Mouse (Mus musculus): ENCODE measurements at regions not wholly inside any gene's neighbourhood (a gene's known extent, or its start where the extent isn't known, plus 50 kb on each side); places are given as distances from the start of the nearest gene placed in this dataset.

DNA sequence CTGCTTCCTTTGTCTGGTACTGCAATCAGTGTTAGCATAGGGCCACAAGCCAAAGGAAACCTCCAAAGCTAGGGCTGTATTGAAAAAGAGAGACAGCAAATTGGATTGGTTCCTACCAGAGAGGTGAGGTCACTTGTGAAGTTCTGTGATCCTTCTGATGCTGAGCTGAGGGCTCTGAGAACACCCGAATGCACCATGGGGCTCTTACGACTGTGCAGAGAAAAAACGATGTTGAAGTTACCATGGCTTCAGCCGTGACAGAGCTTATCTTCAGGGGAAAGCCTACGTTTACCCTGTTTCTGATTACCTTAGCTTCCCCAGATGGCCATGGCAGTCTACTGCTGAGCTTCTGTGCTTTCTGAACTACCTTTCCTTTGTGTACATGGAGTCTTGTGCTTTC, 53.9 kb upstream of the Fmo9 start:
- DNase-seq, result no peak

DNA sequence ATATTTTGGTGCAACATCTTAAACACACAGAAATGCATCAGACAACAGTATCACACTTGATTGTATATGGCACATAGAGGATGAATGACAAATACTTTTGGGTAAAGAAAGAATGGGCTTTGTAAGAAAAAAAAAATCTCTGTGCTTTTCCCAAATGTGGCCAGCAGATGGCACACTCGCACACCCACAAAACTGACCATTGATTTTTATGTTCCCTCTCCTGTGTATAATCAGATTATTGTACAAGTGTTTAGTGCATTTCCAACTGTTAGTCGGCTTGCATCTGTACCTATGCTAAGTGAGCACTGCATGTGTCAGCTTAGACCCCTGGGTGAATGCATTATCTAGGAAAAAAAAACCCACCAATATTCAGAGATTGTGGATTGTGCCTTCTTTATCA, 56.4 kb upstream of the Fmo9 start:
- DNase-seq, result no peak

DNA sequence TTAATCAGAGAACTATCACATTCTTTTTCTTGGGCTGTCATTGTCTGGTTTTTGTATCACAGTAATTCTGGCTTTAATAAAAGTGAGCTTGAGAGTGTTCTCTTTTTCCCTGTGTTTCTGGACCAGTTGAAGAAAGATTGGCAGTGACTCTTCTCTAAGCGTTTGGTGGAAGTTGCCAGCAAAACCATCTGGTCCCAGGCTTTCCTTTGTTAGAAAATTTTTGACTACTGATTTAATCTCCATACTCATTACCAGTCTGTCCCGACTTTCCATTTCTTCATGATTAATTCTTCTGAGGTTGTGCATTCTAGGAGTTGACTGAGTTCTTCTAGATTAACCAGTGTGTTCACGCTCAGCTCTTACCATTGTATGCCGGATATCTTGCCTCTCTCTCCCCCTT, 68.6 kb upstream of the Fmo9 start:
- DNase-seq, result no peak

DNA sequence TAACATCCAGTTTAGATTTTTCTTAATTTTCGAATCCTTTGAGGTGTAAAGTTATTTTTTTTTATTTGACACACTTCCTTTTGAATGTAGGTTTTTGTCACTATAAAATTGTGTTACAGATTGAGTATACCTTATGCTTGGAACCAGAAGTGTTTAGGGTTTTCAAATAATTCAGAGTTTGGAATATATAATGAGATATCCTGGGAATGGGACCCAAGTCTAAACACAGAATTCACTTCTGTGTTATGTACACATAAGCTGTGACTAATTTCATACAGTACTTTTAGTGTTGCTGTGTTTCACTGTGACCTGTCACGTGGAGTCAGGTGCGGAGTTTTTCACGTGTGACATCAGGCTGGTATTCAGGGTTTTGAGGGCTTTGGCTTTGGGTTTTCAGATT, 69.1 kb upstream of the Fmo9 start:
- DNase-seq, result no peak

DNA sequence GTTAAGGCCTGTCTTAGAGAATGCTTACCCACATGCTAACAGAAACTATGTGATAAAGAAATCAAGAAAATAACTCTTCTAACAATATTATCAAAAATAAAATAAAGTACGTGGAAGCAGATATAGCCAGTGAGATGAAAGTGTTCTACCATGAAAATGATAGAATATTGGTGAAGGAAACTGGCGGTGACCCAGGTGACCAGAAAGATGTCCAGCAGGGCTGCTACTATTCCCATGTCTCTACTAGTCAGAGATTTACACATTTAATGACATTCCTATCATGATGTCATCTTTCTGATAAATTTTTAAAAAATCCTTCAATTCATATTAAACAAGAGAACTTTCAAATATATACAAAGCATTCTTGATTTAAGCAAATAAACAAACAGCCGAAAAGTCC, 69.8 kb upstream of the Fmo9 start:
- DNase-seq, result no peak

DNA sequence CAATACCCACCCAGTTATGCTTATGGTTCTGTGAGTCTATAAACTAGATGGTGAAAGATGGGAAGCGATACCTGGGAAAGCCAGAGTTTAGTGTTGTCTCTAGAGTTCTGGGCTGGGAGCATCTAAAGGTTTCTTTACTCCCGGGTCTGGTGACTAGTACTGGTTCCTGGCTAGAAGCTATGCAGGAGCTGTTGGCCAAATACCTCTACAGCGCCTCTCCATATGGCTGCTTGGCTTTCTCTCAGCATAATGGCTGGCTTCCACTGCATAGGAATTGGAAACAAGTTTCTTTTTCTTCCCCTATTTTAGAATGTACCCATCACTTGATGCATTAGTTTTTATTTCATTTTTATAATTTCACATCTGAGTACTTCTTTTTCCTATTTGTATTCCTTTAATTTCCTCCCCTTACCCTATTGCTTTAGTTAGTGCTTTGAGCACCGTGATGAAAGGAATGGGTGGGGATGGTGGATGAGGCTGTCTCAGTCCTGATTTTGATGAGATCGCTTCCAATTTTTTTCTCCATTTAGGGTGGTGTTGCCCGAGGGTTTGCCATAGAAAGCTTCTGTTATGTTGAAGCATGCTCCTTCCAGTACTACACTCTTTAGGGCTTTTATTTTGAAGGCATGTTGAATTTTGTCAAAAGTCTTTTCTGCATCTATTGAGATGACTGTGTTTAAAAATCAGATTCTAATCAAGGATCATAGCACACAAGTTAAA, 71.5 kb upstream of the Fmo9 start:
- no peak for DNase-seq

DNA sequence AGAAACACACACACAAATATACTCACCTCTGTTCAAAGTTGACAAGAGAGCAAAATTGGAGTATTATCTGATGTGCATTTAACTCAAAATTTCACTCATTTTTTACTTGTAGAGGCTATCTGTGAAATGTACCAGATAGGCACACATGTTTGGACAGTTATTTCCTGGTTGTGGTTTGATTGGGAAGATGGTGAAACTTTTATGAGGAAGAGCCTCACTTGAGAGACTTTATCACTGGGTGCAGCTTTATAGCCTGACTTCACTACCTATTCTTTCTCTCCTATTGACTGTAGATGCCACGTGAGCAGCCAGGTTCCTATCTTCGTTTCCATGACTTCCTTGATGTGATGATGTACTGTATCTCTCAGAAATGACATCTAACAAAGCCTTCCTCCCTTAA, 77.3 kb upstream of the Fmo9 start:
- no peak for DNase-seq

DNA sequence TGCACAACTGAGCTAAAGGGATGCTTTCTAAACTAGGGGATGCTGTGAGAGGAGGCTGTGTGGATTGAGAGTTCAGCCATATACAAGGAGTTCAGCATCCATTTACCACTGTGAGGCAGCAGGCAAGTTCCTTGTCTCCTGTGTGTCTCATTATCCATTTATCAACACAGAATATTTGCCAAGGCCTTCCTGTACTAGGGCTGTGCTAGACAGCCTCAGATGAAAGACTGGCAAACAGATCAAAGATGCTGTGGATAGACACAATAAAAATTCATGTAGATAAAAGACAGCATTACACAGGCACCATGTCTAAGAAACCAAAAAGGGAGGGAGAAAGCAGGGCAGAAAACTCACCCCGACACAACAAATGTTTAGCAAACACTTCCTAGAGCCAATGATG, 91.5 kb upstream of the Fmo9 start:
- no peak for DNase-seq

DNA sequence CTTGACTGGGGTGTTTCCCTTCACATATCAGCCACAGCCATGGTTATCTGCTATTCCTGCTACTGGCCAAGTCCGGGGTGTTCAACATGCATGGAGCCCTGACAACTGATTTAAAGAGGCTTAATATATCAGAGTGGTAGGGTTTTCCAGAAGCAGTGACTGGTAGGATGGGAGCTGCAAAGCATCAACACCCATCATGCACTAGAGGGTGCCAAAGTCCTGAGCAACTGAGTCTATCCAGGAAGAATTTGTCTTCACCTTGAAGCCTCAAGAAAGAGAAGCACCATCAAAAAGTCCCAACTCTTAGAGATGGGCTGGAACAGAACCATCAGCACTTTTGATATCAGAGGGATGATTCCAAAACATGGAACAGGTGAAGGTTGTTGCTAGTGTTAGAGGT, 100.5 kb upstream of the Fmo9 start:
- no peak for DNase-seq

DNA sequence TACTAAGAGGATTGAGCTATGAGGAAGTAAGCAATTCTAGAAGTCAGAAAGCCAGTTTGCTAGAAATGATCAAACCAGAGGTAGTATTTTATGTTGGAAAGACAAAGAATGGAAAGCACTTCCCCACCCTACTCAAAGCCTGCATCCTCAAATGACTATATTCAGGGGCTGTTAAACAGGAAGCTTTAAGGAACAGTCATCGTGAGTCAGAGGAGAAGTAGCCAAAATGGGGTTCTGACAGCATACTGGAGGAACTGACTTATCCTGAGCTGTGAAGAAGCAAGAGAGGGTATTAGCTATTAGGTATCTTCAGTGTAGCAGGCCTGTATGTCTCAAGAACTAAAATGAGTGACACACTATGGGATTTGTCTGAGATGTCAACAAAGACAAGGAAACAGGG, 106.3 kb upstream of the Fmo9 start:
- no peak for DNase-seq

DNA sequence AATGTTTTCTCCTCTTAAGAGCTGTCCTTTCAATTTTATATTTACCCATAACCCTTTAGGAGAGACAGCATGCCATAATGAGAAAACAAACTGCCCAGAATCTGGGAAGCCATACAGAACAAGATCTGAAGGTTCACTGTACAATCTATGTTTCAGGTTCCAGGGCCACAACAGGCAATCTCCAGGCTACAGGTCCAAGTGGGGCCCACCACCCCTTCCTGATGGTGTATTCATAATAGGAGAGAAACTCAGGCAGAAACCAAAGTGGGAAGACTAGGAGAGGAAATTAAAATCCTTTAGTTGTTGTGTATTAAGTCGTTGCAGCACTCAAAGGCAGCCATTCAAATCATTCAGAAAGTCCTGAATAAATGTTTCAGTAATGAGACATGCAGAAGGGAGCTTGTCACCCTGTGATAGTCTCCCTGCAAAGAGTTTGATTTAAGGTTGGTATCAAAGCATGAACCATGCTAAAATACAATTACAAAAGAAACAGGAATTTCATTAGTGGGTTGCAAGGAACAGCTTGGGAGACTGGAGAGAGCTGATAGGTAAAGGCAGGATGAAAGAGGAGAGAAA, 107.3 kb upstream of the Fmo9 start:
- no peak for DNase-seq

DNA sequence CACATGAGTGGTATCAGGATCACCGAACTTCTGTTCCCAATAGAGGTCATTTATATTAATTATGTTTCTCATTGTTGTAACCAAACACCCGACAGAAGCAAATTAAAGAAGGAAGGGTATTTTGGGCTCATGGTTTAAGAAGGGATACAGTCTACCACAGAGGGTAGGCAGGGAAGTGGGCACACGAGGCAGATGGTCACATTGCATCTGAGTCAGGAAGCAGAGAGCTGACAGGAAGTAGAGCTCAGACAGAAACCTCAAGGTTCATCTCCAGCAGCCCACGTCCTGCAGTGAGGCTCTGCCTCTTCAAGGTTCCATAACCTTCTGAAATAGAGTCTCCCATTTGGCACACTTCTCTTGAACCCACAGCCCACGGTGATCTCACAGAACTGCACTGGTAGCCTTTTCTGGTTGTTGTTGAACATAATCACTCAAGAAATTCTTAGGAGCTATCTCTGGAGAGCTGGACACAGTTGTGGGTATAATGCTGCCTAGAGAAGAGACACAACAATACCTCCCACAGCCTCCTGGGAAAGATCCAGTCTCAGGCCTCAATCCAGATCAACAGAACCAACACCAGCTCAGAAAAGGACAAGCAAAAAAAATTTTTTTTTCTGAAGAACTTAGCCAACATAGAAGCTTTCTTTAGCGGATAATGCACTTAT, 111.5 kb upstream of the Fmo9 start:
- no peak for DNase-seq

DNA sequence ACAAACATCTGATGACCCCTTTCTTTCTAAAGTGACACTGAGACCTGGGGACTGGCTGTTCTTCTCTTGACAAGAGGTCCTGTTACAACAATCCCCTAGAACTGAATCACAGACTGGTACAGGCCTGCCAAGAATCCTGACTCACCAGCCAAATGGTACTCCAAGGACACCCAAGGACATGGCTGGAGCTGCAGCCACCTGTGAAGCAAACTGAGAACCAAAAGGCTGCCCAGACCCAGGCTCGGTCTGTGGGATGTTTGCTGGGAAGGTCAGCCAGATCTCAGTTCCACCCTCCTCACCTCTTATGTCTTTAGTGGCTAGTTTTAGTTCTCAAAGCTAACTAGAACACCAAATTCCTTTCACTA, 112.1 kb upstream of the Fmo9 start:
- DNase-seq, result no peak

DNA sequence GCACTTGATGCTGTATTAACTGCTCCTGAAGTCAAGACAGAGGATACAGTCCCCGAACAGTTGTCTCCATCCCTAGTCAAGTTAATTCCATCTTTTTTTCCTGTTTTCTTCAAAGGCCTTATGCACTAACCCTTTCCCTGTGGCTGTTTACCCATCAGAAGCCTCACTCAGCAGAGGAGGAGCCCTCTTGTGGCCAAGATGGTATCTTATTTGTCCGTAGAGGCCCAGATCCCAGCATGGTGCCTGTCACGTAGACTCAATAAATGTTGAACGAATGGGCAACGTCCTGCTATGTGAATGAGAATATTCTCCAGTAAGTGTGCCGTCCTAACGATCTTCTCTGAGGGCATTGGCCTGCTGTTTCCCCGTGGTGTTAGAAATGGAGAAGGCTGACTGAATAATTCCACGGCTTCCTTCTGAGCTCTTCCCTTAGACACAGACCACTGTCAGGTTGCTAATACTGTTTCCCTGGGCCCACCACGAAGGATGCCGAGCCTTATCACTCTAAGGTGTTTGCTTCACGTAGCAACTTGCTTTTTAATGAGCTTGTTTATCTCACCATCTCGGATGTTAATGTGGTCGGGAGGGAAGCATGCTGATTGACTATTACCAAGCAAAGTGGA, 113.1 kb upstream of the Fmo9 start:
- DNase-seq, result no peak

DNA sequence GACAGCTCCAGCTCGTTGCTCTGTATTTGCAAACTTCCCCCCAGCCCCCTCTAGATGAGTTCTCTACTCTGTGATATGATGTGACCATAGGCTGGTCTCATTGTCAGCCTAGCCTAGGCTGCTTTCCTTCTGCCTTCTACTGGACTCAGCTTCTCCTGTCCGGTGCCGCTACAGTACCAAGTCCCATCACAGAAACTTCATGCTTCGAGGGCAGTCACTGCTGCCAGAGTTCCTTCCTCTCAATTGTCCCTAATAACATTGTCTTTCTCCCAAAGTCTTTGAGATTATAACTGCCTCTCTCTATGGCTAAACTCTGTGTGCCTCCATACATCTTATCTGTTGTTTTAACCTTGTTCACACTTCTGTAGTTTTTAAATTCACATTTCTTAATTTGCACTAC, 114.0 kb upstream of the Fmo9 start:
- no peak for DNase-seq

DNA sequence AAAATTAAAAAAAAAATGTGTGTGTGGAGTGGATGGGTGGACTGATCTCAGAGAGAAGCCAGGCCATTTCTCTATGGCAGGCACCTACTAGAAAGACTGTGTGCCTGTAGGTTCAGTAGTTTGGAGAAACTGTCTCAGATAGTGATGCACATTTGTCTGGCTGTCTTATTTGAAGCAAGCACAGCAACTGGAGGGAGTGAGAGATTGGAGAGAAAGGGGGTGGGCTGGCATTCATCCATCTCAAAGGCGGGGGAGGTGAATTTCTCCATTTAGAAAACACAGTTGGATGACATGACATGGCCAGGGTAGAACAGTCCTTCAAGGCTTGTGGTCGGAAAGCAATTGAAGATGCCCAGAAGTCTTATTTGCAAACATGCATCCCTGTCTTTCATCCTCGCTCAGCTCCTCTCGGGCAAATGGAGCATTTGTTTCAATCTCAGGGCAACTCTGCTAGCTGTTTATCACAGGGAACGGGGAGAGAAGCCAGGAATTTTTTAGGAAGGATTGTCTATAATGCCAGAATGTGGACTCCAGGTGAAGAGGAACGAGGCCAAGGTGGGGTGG, 114.8 kb upstream of the Fmo9 start:
- DNase-seq, result no peak

DNA sequence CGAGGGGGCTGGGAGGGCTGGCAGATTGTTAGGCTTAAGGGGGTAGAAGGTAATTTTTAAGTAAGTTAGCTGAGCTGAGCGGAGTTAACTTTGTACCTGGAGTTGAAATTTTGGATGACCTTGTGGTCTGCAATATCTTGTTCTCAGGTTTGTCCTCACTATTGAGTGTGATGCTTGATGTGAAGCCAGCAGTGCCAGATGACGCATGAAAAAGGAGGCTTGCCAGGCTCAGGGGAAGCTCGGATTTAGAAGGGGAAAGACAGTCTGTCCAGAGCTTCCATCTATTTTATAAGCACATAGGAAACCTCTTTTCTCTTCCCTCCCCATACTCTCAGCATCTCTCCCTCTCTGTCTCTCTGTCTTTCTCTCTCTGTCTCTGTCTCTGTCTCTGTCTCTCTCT, 115.3 kb upstream of the Fmo9 start:
- no peak for DNase-seq

DNA sequence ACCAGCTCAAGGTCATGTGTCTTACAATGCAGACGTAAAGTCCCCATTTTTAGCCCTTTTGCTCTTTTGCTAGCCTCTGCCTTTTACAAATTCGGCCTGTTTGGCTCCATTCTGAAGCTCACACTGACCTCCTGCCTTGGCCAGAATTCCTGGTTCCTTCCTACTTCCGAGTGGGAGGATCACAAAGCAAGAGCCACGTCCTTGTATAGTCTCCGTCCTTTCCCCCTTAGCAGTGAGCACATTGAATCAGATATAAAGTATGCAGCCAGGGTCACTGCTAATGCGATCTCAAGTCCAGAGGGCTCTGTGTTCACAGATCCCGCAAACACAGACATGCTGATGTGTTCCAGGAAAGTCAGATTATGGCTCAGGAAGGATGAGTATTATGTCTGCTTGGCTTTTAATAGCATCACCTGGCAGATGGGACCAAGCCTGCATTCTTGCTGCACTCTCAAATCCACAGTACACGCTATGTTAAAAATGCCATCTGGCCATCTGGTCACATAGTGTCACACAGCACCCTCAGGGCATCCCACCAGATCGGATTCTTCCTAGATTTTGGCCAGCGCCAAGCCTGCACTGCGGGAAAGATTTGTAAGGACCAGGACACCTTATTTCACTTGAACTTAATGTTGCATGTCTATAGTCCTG, 119.4 kb upstream of the Fmo9 start:
- DNase-seq, result no peak

DNA sequence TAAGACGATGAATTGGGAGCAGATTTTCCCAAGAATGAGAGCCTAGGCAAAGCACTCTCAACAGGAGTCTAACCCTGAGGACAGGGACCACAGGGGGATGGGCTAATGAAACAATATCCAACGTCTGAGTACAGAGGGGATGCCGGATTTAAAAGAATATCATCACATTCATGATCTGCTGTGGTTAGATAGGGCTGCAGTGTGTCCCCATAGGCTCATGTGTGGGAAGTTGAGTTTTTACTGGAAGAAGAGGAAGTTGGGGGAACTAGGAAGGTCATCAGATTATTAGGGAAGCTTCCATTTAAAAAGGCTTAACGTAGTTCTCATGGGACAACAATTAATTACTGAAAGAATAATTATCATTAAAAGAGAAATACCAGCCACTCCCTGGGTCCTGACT, 120.3 kb upstream of the Fmo9 start:
- no peak for DNase-seq

DNA sequence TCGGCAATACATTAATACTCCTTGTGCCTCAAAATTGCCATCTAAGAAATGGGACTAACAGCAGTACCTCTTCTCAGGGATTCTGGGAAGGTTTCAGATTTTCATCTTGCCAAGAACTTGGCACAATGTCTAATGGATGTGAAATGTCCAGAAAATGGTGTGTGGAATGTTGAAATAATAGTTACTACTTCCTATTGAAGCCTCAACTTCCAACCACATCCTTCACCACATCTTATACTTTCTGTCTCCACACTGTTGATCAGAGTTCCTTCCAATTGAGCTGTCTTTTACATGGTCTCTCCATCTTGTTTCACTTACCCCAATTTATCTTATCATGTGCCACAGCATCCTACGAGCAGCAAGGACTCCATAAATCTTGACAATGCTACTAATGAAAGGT, 122.3 kb upstream of the Fmo9 start:
- no peak for DNase-seq

DNA sequence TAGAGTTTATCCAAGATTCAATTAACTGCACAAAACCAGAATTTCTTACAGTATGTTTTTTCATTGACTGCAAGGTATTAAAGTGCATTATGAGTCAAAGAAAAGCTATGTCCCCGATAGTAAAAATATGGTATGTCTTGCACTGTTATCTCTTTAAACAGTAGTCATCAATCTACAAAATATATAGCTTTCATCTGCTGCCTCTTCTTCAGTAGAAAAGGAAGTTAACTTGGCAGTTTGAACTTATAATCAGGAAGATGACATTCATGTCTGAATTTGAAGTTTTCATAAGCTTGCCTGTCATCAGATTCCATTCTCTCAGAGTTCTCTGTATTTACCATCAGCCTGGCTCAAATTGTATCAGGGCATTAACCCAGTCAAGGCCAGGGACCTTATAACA, 122.7 kb upstream of the Fmo9 start:
- no peak for DNase-seq

DNA sequence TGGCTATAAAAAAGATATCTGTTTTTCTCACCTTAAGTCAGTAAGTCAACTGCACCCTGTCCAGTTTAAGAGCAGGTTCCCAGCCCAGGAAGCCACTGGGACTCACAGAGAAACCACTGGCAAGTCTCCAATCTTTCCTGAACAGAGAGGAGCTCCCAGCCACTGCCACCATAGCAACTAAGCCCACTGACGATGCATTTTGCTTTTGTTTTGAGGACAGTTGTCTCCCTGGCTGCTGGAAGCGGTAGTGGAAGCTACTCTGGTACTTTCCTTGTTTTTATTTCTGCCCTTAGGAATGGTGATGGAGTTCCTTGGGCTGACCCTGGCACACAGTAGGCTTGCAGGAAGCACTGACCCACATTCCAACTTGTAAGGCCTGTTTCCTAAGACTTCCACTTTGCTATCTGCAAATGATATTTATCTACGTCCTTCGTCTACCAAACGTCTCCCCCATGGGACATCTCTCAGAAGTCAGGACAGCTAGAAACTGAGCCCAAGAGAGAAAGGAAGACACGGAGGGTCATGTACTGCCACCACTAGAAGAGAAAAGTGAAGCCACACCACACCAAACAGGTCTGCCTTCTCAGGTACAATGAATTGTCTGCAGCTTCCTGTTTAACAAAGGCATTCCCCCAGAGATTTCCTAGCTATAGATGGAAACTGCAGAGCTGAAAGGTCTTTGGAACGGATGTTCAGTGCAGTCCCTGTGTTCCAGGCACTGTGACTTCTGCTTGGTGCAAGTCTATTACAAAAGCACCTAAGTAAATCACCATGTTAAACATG, 125.7 kb upstream of the Fmo9 start:
- no peak for DNase-seq

All from thymus, adult 18-20 months (tissue).